Mouse (Mus musculus) CH12.LX (cell line): Measurements from ENCODE around the gene Cyp4x1. TPM values are rescaled to one million over a fixed set of nuclear protein-coding genes. Genes with fewer than 3 reads are reported as not detected.

Experiments
- DNase-seq: peaks from one replicate; pipeline ENCODE4 v3.0.0-alpha.2; 2013; ENCODE audit errors: extremely low read depth
- H3K27ac ChIP-seq: 2 replicates; pipeline ENCODE4 v1.5.1; 2012; ENCODE audit warnings: low read depth, mild to moderate bottlenecking, control low read depth, moderate library complexity; ENCODE audit not compliant: insufficient read depth
- H3K27me3 ChIP-seq: replicated peaks from 2 replicates; pipeline ENCODE3; 2012; ENCODE audit warnings: inconsistent platforms
- H3K36me3 ChIP-seq, 2 experiments: replicated peaks in 1 of 2; 2 replicates each; pipeline versions ENCODE3 to v1.6.1; 2012; ENCODE audit warnings: inconsistent platforms in 1 of 2, low read length in 1 of 2, mild to moderate bottlenecking in 1 of 2, mixed read lengths in 1 of 2, moderate library complexity in 1 of 2; ENCODE audit not compliant: control insufficient read depth in 1 of 2, insufficient read depth in 1 of 2
- H3K4me1 ChIP-seq, 2 experiments: 2 replicates each; pipeline ENCODE4 v1.6.1; 2012; ENCODE audit warnings: inconsistent platforms in 1 of 2, moderate library complexity in 1 of 2; ENCODE audit not compliant: insufficient read depth in 2 of 2, control insufficient read depth in 1 of 2
- H3K4me2 ChIP-seq: 2 replicates; pipeline ENCODE4 v1.6.1; 2012; ENCODE audit warnings: low read depth, mild to moderate bottlenecking, control low read depth; ENCODE audit not compliant: poor library complexity, insufficient read depth, severe bottlenecking
- H3K4me3 ChIP-seq, 3 experiments: fragments of 150-350 bp in 1 of 3; sonication (generic) in 1 of 3; replicated peaks in 1 of 3; 2 replicates each; pipeline versions ENCODE3 to v1.5.1; 2011 to 2012; ENCODE audit warnings: low read depth in 2 of 3, low read length in 2 of 3, mild to moderate bottlenecking in 2 of 3, moderate library complexity in 2 of 3, control low read depth in 1 of 3, improper control_type of control experiment in 1 of 3, inconsistent platforms in 1 of 3, mixed read lengths in 1 of 3; ENCODE audit not compliant: poor library complexity in 1 of 3
- H3K79me2 ChIP-seq: replicated peaks from 2 replicates; pipeline ENCODE4 v1.6.1; 2012; ENCODE audit warnings: mild to moderate bottlenecking, moderate library complexity; ENCODE audit not compliant: control insufficient read depth, poor library complexity, insufficient read depth, severe bottlenecking; ENCODE audit errors: extremely low read depth
- H3K9ac ChIP-seq: 2 replicates; pipeline ENCODE4 v1.6.1; 2012; ENCODE audit warnings: low read depth, mild to moderate bottlenecking, control low read depth, moderate library complexity; ENCODE audit not compliant: insufficient read depth
- H3K9me3 ChIP-seq: replicated peaks from 2 replicates; pipeline ENCODE3; 2012; ENCODE audit warnings: low read length, inconsistent platforms, mixed read lengths
- BHLHE40 ChIP-seq: IDR thresholded peaks from 2 replicates; pipeline ENCODE4 v1.6.1; 2011; ENCODE audit warnings: mild to moderate bottlenecking, low read depth, low read length, improper control_type of control experiment
- CHD2 ChIP-seq: IDR thresholded peaks from 2 replicates; pipeline ENCODE4 v1.6.1; 2011; ENCODE audit warnings: low read length, improper control_type of control experiment
- CTCF ChIP-seq, 2 experiments: IDR thresholded peaks in 1 of 2; conservative IDR thresholded peaks in 1 of 2; 2 replicates each; pipeline ENCODE4 v1.5.1; 2011 to 2012; ENCODE audit warnings: low read depth in 2 of 2, low read length in 2 of 2, improper control_type of control experiment in 1 of 2, inconsistent platforms in 1 of 2, mild to moderate bottlenecking in 1 of 2, moderate library complexity in 1 of 2
- ETS1 ChIP-seq: conservative IDR thresholded peaks from 2 replicates; pipeline ENCODE4 v1.6.1; 2012; ENCODE audit warnings: low read depth, mild to moderate bottlenecking, inconsistent platforms, low read length, improper control_type of control experiment, moderate library complexity
- HCFC1 ChIP-seq: IDR thresholded peaks from 2 replicates; pipeline ENCODE4 v1.6.1; 2012; ENCODE audit warnings: low read depth, mild to moderate bottlenecking, inconsistent platforms, low read length, improper control_type of control experiment
- IRF4 ChIP-seq: IDR thresholded peaks from 2 replicates; pipeline ENCODE4 v1.6.1; 2014; ENCODE audit warnings: low read depth, mild to moderate bottlenecking, inconsistent platforms, low read length, improper control_type of control experiment
- JUN ChIP-seq: IDR thresholded peaks from 2 replicates; pipeline ENCODE4 v1.6.1; 2011; ENCODE audit warnings: low read depth, mild to moderate bottlenecking, low read length, improper control_type of control experiment, moderate library complexity; ENCODE audit not compliant: insufficient read depth
- JUND ChIP-seq: conservative IDR thresholded peaks from 2 replicates; pipeline ENCODE4 v1.6.1; 2011; ENCODE audit warnings: low read depth, low read length, improper control_type of control experiment
- KAT2A ChIP-seq: IDR thresholded peaks from 2 replicates; pipeline ENCODE4 v1.6.1; 2012; ENCODE audit warnings: low read length, improper control_type of control experiment, inconsistent platforms; ENCODE audit not compliant: insufficient replicate concordance
- MAFK ChIP-seq: IDR thresholded peaks from 2 replicates; pipeline ENCODE4 v1.6.1; 2011; ENCODE audit warnings: low read length, improper control_type of control experiment; ENCODE audit not compliant: insufficient replicate concordance
- MAX ChIP-seq: IDR thresholded peaks from 2 replicates; pipeline ENCODE4 v1.6.1; 2011; ENCODE audit warnings: low read length, improper control_type of control experiment
- MXI1 ChIP-seq: IDR thresholded peaks from 2 replicates; pipeline ENCODE4 v1.6.1; 2011; ENCODE audit warnings: mild to moderate bottlenecking, low read depth, low read length, improper control_type of control experiment
- MYC ChIP-seq: IDR thresholded peaks from 2 replicates; pipeline ENCODE4 v1.6.1; 2011; ENCODE audit warnings: low read depth, mild to moderate bottlenecking, improper control_type of control experiment, low read length
- NELFE ChIP-seq: IDR thresholded peaks from 2 replicates; pipeline ENCODE4 v1.6.1; 2011; ENCODE audit warnings: low read depth, low read length, improper control_type of control experiment
- NRF1 ChIP-seq: IDR thresholded peaks from 2 replicates; pipeline ENCODE4 v1.6.1; 2014; ENCODE audit warnings: low read depth, mild to moderate bottlenecking, inconsistent platforms, low read length, improper control_type of control experiment, moderate library complexity
- POLR2AphosphoS2 ChIP-seq: IDR thresholded peaks from 2 replicates; pipeline ENCODE4 v1.6.1; 2011; ENCODE audit warnings: low read depth, low read length, improper control_type of control experiment
- RAD21 ChIP-seq: IDR thresholded peaks from 2 replicates; pipeline ENCODE4 v1.6.1; 2011; ENCODE audit warnings: low read depth, mild to moderate bottlenecking, low read length, improper control_type of control experiment, moderate library complexity
- RCOR1 ChIP-seq: conservative IDR thresholded peaks from 2 replicates; pipeline ENCODE4 v1.6.1; 2012; ENCODE audit warnings: low read depth, mild to moderate bottlenecking, inconsistent platforms, low read length, improper control_type of control experiment
- SIN3A ChIP-seq: IDR thresholded peaks from 2 replicates; pipeline ENCODE4 v1.6.1; 2012; ENCODE audit warnings: low read length, improper control_type of control experiment, inconsistent platforms
- SMC3 ChIP-seq: IDR thresholded peaks from 2 replicates; pipeline ENCODE4 v1.6.1; 2011; ENCODE audit warnings: low read depth, low read length, improper control_type of control experiment
- TBP ChIP-seq: conservative IDR thresholded peaks from 2 replicates; pipeline ENCODE4 v1.6.1; 2011; ENCODE audit warnings: low read depth, low read length, improper control_type of control experiment
- UBTF ChIP-seq: IDR thresholded peaks from 2 replicates; pipeline ENCODE4 v1.6.1; 2012; ENCODE audit warnings: low read depth, mild to moderate bottlenecking, inconsistent platforms, low read length, improper control_type of control experiment, moderate library complexity
- USF1 ChIP-seq: IDR thresholded peaks from 2 replicates; pipeline ENCODE4 v1.6.1; 2014; ENCODE audit warnings: low read depth, mild to moderate bottlenecking, inconsistent platforms, low read length, improper control_type of control experiment
- USF2 ChIP-seq: conservative IDR thresholded peaks from 2 replicates; pipeline ENCODE4 v1.6.1; 2011; ENCODE audit warnings: low read depth, low read length, improper control_type of control experiment
- ZC3H11A ChIP-seq: IDR thresholded peaks from 2 replicates; pipeline ENCODE4 v1.6.1; 2012; ENCODE audit warnings: low read depth, mild to moderate bottlenecking, inconsistent platforms, low read length, improper control_type of control experiment
- ZMIZ1 ChIP-seq: IDR thresholded peaks from 2 replicates; pipeline ENCODE4 v1.6.1; 2012; ENCODE audit warnings: low read depth, mild to moderate bottlenecking, inconsistent platforms, low read length, improper control_type of control experiment
- ZNF384 ChIP-seq: IDR thresholded peaks from 2 replicates; pipeline ENCODE4 v1.6.1; 2012; ENCODE audit warnings: low read depth, low read length, improper control_type of control experiment, inconsistent platforms
- dilution Hi-C: fragments of 300-500 bp; cut with MboI; formaldehyde crosslinking; loops from 2 replicates; pipeline ENCODE4 v1.14.3; 2020; ENCODE audit warnings: low sequenced_read_pairs; ENCODE audit not compliant: extremely low pct_unique_long_range_greater_than_20kb, extremely low pct_ligation_motif_present
- in situ Hi-C: fragments of 300-500 bp; cut with MboI; formaldehyde crosslinking; loops from 3 replicates; pipeline ENCODE4 v1.14.3; 2019; ENCODE audit warnings: low sequenced_read_pairs, low pct_ligation_motif_present, low pct_unique_long_range_greater_than_20kb, mixed read lengths
- polyA plus RNA-seq: library from polyadenylated mRNA; unstranded; fragments of >175 nt; gene quantifications from 2 replicates; pipeline ENCODE4 v1.2.1, GENCODE M21; 2012; ENCODE audit warnings: low read depth; ENCODE audit not compliant: insufficient read length
- total RNA-seq, 2 experiments: library from RNA; depleted of rRNA; stranded (reverse); fragments of 300-350 nt in 1 of 2; fragments of >200 nt in 1 of 2; gene quantifications; 2 replicates each; pipeline ENCODE4 v1.2.3; 2012 to 2014

Gene Cyp4x1
- total and polyA plus RNA-seq, 3 experiments = 0.07 TPM; not detected in 2

DNA sequence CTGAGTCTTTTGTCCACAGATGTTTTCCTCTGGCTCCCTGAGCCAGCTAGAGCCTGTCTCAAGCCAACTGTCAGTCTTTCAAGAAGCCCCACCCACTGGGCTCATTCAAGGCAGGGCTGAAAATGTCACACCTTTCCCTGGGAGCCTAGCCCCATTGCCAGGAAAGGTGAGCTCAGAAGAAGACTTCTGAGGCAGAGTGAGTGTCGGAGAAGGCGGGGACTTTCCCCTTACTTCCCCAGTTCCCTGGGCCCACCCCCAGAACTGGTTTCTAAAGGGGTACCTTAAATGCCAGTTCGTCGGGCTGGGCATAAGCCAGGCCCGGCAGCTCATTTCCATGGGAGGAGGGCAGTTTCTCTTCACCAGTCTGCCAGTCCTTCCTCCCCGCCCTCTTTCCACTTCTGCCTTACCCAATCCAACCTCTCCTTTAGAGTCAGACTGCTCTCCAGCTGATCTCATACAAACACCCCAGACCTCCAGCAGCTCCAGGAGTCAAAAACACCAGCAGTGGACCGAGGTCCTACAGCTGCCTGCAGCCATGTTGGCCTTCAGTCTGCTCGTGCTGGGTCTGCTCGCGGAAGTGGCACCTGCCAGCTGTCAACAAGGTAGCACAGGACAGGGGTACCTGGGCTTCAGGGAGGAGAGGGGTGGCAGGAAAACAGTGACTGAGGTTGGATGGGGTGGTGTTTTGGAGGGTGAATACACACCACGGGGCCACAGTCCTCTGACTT, 45.3 kb downstream of the Cyp4x1 start, which contains the start of gene Pdzk1ip1:
Gene Pdzk1ip1, plus strand, starts transcription at position 98 of the 728 bp plus-strand sequence.
- Histone ChIP-seq H3K79me2 (no peaks in the 10 kb centered on the region), H3K4me3 (no peak within 1 kb of the TSS), H3K9me3 (no peaks in the 10 kb centered on the region), H3K27me3 (peaks cover 92% of the 10 kb centered on the region), H3K27ac (no peak within 1 kb of the TSS), H3K36me3 (no peaks in the 10 kb centered on the region), H3K4me2 (peak within 1 kb of the TSS; percentile 67), H3K9ac (no peak within 1 kb of the TSS), H3K4me1 (peaks cover 0 to 3% of the 10 kb centered on the region in 2 experiments; a peak in 1 of 4 replicates)
- in situ Hi-C loops = loop anchor here (25.0 kb wide), 1 partner anchor 426 kb away; no protein-coding TSS in a partner anchor
- no peak for TF ChIP-seq USF1
- no peak for TF ChIP-seq BHLHE40
- TF ChIP-seq MAX = no peak
- TF ChIP-seq RCOR1 = no peak
- TF ChIP-seq MYC = no peak
- TF ChIP-seq KAT2A = no peak
- TF ChIP-seq JUN = no peak
- no peak for TF ChIP-seq CHD2
- no peak for TF ChIP-seq SIN3A
- TF ChIP-seq ETS1 = no peak
- no peak for TF ChIP-seq USF2
- TF ChIP-seq NRF1 = no peak
- TF ChIP-seq RAD21 = no peak
- no peak for TF ChIP-seq IRF4
- TF ChIP-seq TBP = no peak
- TF ChIP-seq MAFK = no peak
- TF ChIP-seq ZNF384 = no peak
- no peak for TF ChIP-seq NELFE
- TF ChIP-seq JUND = no peak
- dilution Hi-C loops = no loop called here
- no peak for DNase-seq

GRCm38 (mm10) chr4:115086763-115087415, 47.2 kb downstream of the Cyp4x1 start:
- Histone ChIP-seq H3K4me1 (peaks cover 0 to 3% of the 10 kb centered on the region in 2 experiments; a peak in 1 of 4 replicates), H3K4me2 (no peak overlapping the region), H3K9ac (no peak overlapping the region), H3K79me2 (no peaks in the 10 kb centered on the region), H3K36me3 (no peaks in the 10 kb centered on the region), H3K27me3 (peaks cover 89% of the 10 kb centered on the region), H3K4me3 (no peak overlapping the region)
- dilution Hi-C loops (no loop called here), in situ Hi-C loops (loop anchor here (25.0 kb wide), 1 partner anchor 425 kb away; no protein-coding TSS in a partner anchor)
- no peak for DNase-seq
- TF ChIP-seq HCFC1 = no peak
- no peak for TF ChIP-seq NRF1
- no peak for TF ChIP-seq SIN3A
- no peak for TF ChIP-seq ZMIZ1
- no peak for TF ChIP-seq SMC3
- TF ChIP-seq MAX = no peak
- TF ChIP-seq POLR2AphosphoS2 = no peak
- TF ChIP-seq MAFK = no peak
- no peak for TF ChIP-seq IRF4
- TF ChIP-seq UBTF = no peak
- no peak for TF ChIP-seq KAT2A
- no peak for TF ChIP-seq CTCF (conservative IDR thresholded peaks at IDR 0.05 in 1 of 2, IDR thresholded peaks at IDR 0.05 in 1 of 2; ENCODE audit: low read depth in 2 of 2, low read length in 2 of 2)
- TF ChIP-seq NELFE = no peak
- no peak for TF ChIP-seq ZC3H11A
- TF ChIP-seq MXI1 = no peak
- TF ChIP-seq, all 38 proteins: peak for 0
- no peak overlapping the region for H3K27ac ChIP-seq
- no peaks in the 10 kb centered on the region for H3K9me3 ChIP-seq
